Mouse (Mus musculus) lung, postnatal 4 days (tissue): ENCODE measurements at regions not wholly inside any gene's neighbourhood (a gene's known extent, or its start where the extent isn't known, plus 50 kb on each side); places are given as distances from the start of the nearest gene placed in this dataset.

Experiments used
- DNase-seq, 2 experiments: peaks; one replicate each; pipeline ENCODE4 v3.0.0; 2021

DNA sequence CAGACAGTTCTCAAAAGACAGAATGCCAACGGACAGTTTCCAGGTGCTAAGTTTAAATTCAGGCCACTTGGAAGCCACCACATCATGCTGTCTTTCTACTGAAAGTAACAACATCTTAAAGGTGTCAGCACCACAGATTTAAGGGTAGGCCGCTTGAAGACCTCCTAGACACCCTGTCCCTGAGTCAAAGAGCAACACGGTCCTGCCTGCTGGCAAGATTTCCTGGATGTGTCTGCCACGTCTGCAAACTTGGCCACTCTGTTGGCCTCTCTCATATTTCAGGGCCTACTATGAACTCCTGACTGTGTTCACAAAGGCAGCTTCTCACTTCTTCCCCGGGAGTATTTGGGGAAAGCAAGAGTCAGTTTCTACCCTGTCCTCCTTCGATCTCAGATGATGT is 194.7 kb upstream of the Esrrg start:
- no peak for DNase-seq

DNA sequence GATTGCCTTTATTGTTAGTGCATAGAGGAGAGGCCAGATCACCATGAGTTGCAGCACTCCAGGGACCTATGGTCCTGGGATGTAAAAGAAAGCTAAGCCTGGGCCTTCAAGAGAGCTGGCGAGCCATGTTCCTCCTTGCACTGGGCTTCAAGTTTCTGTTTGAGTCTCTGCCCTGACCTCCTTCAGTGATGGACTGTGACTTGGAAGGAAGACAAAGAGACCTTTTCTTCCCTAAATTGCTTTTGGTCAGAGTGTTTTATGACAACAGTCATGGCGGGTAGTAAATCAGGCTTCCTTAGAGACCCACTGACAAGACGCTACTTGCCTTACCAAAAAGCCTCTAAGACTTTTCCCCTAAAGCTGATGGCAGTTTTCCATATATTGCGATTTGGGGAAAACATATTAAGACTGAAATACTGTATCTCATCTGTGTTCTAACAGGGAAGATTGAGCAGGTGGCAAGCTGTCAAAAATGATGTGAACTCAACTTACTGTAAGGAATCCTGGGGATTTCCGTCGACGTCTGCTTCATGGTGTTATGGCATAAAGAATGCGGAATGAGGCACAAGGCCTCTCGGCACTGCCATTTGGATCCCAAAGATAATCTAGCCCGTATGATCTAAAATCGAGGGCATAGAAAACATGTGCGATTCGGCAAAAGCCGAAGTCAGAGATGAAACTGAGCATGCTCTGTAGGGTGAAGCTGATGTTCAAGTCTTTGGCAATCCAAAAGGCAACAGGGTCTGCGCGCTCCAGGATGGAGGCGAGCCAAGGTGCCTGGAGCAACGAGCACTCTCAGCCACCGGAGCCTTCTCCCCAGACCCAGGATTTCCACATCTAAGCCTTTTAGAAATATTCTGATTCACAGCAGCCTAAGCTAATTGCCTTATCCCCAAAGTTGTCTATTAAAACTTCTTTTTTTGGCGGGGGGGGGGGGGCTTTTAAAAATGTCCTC is 190.1 kb upstream of the Esrrg start:
- DNase-seq, result no peak

DNA sequence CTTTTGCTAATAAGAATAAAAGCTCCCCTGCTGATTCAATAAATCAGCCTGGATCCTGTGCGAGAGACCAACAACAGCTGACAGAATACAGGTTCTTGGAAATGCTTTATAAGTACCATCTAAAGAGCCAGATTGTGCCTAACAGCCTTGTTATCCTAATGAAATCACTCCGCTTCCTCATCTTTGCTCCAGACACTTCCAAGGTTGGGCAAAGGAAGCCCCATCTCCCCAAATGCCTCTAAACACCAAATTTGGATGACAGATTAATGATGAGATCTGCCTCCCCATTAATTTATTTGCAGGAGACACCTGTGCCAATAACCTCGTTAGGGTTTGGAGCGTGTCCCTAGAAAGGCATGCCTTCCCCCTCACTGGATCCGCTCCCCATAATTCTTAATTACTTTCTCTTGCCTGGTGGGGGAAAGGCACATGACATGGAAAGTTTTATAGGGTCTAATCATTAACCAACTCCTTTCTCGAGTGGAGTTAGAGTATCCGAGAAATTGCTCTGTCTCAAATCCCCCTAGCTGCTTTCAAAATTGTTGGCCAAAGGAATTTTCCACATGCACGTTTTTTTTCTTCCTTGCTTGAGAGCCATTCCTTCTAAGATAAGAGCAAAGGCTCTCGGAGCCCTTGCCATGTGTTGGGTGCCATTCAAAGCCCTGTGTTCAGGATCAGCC is 179.9 kb upstream of the Esrrg start:
- no peak for DNase-seq

- no peak for DNase-seq
Measured at GRCm38 (mm10) chr1:187433716-187434634, 174.6 kb upstream of the Esrrg start.

GRCm38 (mm10) chr1:187439170-187439914 is 169.2 kb upstream of the Esrrg start:
- no peak for DNase-seq

GRCm38 (mm10) chr1:187441668-187442193 is 166.9 kb upstream of the Esrrg start:
- no peak for DNase-seq

DNA sequence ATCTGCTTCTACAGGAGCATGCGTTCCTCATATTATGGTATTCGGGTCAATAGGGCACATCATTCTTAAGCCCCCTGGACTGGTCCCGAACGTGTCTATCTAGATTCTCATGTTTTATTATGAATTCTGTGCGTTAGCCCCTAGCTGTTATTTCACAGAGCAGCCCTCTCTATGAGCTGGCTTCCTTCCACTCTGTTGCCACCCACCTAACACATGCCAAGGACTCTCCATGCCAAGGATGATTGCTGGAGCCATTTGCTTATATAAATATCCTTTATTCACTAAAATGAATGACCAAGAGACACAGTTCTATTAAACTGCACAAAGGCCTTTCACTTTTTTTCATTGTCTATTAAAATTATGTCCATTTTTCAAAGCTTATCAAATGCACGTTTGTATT is 162.1 kb upstream of the Esrrg start:
- DNase-seq, result no peak

- peak; percentile 78 to 87 for DNase-seq
Measured at GRCm38 (mm10) chr1:187448173-187448572, 160.4 kb upstream of the Esrrg start.

DNA sequence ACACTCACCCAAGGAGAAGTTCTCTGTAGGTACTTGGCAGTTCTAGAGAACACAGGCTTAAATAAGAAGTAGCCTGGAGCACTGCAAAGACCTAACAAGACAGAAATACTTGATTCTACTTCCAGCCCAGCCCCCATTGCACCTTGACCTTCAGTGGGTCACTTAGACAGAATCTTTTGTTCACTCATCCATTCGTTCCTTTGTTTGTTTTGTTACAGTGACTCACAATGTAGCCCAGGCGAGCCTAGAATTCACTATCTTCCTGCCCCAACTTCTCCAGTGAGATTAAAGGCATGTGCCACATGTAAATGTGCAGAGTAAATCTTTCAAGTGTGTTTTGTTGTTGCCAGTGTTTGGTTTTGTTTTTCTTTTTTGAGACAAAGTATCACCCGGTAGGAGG is 158.5 kb upstream of the Esrrg start:
- DNase-seq, result no peak

DNA sequence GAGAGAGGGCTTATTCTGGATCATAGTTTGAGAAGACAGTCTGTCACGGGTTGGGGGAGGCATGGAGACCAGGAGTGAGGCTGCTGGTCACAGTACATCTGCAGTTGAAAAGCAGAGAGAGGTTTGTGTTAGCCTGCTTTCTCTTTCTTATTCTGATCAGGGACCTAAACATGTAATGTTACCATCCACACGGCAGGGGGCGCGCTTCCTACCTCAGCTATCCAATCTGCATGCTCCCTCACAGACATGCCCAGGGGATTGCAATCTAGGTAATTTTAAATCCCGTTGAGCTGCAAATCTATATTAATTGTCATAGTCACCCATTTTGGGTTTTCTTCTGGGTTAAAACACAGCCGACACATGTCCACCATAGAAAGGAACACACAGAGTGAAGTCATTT is 156.4 kb upstream of the Esrrg start:
- peak; percentile 33 to 49 for DNase-seq

DNA sequence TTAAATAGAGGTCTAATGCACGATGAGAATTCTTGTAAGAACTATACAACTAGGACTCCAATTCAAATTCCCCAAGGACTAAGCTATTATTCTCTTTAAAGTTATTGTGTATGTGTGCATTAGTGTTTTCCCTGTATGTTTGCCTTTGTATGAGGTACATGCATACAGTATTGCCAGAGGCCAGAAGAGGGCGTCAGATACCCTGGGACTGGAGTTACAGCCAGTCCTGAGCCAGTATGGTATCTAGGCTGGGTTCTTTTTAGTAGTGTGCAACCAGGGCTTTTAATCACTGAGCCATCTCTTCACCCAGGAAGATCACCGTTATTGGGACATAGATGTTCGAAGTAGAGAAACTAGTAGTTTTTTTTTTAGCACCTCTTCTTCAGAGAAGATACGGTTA is 154.2 kb upstream of the Esrrg start:
- no peak for DNase-seq

DNA sequence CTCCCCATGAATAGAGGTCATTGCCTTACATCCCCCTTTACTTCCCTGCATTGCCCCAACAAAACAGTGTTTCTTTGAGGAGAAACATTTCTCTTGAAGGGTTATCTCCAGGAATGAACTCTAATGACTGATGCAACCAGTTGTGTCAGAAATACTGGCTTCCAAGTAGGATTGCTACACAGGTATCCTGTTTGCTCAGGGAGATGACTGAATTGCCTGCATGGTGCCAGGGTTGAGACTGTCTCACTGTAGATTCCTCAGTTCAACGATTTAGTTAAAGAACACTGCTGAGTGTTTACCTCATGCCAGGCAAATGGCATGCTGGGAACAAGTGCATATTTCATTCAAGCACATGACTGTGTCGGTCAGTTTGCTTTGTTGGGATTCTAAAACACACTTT is 123.8 kb upstream of the Esrrg start:
- DNase-seq, result no peak

DNA sequence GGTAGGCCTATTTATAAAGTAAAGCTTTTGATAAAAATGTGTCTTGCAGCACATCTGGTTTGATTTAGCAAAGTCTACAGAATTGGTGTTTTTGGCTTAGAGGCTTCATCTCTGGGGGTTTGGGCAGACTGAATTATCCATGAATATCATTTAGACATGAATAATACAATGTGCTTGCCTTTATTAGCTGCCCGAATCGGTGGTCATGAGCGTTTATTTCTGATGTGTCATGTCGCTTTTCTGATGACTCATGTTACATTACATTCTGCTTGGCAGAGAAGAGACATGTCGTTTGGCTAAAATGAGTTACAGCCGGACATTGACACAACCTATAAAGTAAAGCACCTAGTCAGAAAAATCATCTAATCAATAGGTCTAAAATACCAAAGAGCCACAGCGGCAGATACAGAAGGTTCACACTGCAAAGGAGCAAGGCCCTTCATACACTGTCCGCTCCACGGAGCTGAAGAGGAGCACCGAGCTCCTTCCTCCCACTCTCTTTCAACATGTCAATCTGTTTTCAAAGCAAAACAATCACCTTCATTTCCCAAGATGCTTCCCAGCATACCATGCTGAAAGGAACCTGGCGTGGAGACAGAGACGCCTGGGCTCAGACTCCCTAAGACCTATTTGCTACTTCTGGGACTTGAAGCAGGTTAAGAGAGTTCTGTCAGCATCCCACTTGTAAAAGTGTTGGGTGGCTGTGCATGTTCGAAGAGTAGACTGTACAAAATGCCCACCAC is 120.5 kb upstream of the Esrrg start:
- DNase-seq, result no peak

GRCm38 (mm10) chr1:187489452-187489851 is 119.1 kb upstream of the Esrrg start:
- no peak for DNase-seq

DNA sequence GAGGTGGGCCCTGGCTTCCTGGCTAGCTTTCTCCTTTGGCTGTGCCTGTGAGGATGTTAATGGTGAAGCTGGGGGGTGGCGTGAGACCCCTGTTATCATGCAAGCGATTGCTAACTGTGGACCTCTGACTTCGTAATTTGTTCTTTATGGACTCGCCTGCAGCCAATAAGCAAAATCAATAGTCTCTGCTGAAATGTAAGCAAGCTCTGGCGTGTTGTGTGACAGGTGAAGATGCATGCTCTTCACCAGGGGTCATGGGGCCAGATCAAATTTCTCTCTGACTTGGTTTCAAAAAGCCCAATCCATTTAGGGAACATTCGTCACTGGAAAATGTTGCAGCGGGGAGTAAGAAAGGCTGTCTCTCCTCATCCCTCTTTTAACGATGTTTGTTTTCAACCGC is 103.2 kb upstream of the Esrrg start:
- DNase-seq, result no peak

GRCm38 (mm10) chr1:187507217-187507616 is 101.4 kb upstream of the Esrrg start:
- DNase-seq, result no peak

- no peak for DNase-seq
Measured at GRCm38 (mm10) chr1:187531349-187531922, 77.2 kb upstream of the Esrrg start.

DNA sequence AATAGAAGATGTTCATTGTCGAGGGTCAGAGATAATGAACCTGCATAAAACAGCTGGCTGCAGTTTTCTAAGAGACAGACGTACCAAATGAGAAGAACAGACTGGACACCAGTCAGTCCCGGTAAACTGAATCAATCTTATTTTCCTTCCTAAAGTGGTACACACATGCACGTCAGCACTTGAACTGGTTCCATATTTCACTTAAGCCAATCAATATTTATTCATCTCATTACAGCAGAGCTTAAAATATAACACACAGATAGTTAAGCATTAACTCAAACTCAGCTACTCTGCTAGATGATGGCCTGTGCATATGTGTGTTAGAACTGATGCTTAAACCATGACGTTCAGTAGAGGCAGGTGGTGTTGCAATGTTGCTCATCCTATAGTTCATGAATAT is 72.3 kb upstream of the Esrrg start:
- DNase-seq, result no peak

DNA sequence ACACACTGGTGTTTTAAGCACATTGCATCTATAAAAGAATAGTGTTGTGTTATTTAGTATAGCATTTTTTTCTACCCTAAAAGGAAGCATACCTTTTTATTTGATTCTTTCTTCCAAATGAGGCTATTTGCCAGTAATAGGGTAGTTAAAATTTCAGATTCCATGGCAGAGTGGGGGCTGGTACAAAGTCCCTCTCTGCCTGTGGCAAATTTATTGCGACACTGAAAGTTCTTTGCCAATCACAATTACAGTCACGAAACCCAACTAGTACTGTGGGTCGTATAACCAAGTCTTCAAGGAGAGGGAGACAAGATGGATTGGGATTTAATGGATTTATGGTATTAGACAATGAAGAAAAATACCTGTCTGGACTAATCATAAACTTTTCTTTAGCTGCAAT is 51.9 kb upstream of the Esrrg start:
- no peak for DNase-seq
